Mouse (Mus musculus) adrenal gland, adult 8-10 months (tissue): ENCODE measurements around the gene Luzp2. TPM values are rescaled to one million over a fixed set of nuclear protein-coding genes. Genes with fewer than 3 reads are reported as not detected.

Experiments
- DNase-seq: peaks from one replicate; pipeline ENCODE4 v3.0.0; 2022
- total RNA-seq, 4 experiments: library from RNA; stranded (reverse); gene quantifications; 2 replicates each; pipeline ENCODE4 v1.2.4; 2022

Luzp2 gene
- 1 to 10 TPM; 1.3 to 2.1 (median 1.8) TPM for total RNA-seq

DNA sequence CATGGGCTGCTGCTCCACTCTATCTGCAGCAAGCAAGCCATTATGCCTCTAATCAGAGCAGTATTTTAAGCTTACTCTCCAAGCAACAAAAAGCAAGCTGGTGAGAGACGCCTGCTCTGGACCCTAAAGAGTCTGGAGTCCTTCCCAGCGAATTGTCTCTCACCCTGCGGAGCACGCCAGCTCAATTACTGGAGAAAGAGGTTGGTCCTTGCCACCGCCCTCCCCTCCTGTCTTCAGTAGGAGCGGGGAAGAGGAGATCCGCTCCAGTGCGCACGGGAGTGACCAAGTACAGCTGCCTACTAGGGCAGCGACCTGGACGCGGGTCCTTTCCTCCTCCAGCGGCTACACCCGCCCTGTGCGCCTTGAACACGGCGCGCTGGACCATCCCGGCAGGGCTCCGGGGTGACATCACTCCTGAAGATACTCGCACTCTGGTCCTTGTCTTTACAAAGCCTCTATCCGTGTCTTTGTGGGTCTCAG is at the start of gene Luzp2:
TSS of gene Luzp2 (plus strand) at position 127 of the 480 bp plus-strand sequence.
- no peak for DNase-seq

- no peak for DNase-seq
Observed at GRCm38 (mm10) chr7:54787456-54787855, 47.8 kb upstream of the Luzp2 start.

- no peak for DNase-seq
Observed at GRCm38 (mm10) chr7:54818606-54819005, 16.7 kb upstream of the Luzp2 start.

GRCm38 (mm10) chr7:54828751-54829150 is 6.5 kb upstream of the Luzp2 start:
- no peak for DNase-seq

GRCm38 (mm10) chr7:54835911-54836352 is 634 bp downstream of the Luzp2 start:
- no peak for DNase-seq

DNA sequence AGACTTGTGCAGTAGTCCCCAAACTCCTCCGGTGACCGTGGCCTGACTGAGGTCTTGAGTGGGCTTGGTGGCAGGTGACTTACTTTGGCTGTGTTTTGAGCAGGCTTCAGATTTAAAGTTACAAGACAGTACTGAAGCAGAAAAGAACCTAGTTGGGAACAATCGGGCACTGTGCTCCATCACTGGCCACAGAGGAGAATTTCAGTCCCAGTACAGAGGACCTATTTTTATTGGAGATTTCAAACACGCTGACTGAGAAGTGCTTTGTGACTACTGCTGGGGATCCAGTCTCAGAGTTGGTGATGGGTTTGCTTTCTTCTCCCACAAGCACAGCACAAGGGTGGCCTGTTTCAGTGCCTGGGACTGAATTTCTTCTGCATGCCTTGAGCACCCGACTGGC is 1.1 kb downstream of the Luzp2 start:
- DNase-seq = no peak

DNA sequence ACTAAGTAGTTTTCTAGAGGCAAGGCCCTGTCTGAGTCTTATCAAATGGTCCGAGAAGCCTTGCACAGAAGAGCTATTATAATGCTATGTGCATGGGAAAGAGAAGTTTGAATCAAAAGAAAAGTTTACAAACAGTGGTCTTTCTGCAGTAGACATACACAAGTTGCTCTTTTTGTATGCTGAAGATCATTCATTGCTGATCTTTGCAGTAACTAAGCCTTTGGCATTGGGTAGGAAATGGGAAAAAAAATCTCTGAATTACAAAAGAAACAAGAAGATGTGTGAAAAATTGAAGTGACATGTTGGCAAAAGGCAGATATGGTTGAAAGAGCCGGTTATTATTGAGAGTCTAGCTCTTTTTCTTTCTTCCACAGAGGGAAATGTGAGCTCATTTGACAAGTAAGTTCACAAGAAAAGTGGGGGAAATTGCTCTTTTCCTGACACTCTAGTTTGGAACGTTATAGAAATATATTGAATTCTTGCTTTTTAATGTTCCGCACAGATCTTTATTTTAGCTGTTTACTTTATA is 7.6 kb downstream of the Luzp2 start:
- DNase-seq = no peak

DNA sequence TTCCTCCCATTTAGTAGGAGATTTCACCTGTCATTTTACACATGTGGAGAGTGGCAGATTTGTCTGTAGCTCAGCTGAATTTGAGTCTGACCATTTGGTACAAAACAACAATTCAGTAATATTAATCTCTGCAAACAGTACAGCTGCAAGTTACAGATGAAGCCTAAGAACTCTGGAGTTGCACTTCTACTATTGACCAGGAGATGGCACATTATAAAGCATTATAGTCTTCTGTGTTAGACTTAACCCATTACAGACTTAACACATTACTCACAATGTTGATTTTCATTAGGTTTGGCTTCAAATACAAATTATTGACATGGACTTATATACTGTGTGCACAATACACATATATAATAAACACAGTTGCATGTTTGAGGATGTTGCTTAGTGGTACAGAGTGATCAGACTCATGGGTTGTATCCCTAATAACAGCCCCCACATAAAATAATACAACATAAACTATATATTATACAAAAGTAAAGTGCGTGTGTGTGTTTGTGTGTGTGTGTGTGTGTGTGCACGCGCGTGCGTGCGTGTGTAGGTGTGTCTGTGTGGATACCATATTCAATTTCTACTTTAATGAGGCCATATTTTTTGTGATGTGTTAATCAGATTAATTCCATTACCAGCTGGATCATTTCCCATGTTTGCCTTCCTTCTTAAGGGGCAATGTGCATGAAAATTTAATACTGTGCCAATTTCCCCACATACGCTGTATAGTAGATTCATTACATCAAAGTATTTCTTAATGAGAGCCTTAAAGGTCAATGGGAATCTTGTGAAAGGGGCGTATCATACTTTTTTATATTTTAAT is 10.8 kb downstream of the Luzp2 start:
- DNase-seq = no peak

DNA sequence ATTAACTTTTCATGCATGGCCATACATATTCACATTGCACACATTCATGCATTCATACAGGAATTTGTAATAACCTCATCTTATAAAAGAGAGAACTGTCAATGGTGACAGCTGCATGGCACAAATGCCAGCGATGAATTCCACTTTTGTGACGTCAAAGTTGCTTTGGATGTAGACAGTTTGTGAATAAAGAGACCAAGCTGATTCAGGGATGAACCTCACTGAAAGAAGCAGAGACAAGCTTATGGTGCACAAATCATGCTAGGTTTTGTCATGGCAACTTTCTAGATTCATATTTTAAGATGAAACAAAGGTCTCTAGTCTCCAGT is 11.4 kb downstream of the Luzp2 start:
- DNase-seq = no peak

DNA sequence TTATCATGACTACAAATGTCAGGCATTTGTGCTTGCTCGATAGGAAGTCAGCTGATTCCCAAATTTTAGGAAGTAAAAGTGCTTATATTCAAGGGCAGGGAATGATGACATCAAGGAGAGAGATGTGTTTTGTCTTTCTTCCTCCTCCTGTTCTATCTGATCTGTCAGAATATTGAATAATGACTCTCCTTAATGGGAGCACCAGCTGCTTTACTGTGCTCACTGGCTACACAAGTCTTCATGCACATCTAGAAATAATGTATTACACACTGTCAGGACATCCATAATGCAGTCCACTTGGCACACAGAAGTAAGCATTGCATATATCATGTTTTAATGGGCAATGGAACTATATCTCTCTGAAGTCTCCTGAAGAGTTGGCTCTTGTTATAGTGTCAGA is 17.6 kb downstream of the Luzp2 start:
- DNase-seq = no peak

- no peak for DNase-seq
Observed at GRCm38 (mm10) chr7:54861230-54861856, 26.0 kb downstream of the Luzp2 start.

DNA sequence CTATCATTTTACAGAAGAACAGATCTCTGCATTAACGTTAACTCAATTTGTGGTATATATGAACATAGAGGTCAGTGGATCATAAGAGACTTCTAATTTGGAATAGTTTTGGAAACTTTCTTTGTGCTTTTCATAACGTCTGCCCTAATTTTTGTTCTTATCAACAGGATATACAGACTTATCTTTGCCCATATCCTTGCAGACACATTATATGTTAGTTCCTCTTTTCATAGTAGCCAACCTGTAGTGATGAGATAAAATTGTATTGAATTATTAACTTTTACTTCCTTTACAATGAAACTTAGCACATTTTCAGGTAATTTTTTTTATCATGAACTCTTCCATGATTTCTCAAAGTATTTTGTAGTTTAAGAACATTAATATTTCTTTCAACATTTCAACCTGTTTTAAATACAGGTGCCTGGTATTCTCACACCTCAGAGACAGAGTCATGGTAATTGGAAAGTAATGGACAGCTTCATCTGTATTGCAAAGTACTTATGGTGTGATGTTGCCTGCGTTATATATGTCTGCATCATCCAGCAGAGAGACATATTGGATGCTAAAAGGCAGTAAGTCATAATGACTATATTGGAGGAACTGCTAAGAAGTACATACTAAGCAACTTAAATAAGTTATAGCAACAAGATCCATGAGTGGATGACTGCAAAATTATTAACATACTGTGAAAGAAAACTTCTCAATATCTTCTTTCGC is 43.8 kb downstream of the Luzp2 start:
- DNase-seq = no peak

DNA sequence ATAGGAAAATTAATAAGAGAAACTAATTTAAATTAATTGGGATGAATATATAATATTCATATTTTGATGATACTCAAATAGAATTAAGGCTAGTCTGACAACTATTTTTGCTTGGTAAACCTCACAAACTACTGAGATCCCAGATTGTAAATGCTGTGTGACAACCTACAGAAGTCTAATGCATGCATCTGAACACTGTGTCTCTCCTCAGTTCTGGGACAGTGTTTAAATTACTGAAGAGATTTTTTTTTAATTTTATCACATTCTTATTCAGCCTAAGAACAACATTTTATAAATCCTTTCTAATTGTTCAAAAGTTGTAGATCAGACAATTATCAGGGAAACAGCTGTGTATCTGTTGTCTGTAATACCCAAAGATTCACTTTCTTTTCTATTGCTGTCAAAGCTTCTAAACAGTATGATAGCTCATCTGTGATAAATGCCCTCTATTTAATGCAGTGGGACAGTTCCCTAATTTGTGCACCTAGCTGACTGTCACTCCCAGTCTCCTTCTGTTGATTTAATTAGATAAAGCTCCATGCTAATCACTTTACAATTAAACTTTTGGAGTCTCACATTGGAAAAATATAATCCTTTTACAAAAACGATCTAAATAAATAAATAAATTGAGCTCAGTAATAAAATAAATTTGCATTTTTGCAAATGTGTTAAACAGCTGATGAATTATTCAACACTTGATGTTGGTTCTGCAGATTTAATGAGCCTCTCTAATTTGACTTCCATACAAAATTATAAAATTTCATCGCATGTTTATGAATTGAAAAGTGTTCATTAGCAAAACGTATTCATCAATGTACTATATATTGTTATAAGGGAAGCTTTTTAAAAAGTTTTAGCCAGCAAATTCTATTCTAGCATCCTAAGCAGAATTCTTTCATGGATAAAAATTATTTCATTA is 58.7 kb downstream of the Luzp2 start:
- no peak for DNase-seq

DNA sequence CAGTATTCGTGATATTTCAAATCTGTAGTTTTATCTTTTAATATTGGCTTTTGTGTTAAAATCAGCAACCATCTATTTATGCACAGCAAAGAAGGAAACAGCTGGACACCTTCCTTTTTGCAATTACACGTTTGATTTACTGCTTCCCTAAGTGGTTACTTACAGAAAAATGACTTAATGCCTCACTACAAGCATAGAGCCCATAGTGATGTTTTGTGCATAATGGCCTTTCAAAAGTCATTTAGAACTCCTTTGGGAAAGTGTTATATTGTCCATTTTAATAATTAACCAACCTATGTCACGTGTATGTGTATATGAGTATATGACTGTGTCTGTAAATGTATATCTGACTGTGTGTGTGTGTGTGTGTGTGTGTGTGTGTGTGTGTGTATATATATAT is 63.3 kb downstream of the Luzp2 start:
- DNase-seq = no peak

DNA sequence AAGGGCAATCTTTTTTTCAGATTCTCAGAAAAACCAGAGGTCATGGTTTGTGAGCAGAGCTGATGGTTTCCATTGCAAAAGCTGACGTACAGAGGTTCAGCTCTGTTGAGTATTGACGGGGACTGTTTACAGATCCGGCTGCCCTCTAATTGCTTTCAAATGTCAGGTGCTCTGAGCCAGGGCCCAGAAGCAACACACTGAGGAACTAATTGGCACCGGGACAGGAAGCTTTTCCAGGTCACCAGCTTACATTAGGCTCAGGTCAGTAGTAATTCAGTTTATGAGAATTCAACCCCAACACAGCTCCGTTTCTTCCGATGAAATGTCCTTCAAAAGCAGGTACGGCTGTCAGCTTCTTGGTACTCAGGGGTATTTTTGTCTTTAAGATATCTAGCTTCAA is 74.7 kb downstream of the Luzp2 start:
- DNase-seq = no peak

DNA sequence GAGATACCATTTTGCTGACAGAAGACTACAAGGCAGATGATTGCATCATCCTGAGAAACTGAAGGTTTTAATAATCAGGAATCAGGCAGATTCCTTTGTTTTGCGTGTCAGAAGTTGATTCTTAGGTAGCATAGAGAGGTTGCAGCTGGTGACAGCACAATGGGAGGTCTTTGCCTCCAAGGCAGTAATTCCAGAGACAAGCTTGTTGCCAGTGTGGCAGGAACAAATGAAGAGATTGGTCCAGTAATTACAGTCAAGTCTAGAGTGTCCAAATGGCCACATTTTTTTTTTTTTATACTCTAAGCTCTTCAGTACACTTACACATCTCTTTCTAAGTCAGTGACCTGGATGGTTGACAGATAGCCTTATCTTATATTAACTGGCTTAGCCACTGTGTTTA is 78.7 kb downstream of the Luzp2 start:
- no peak for DNase-seq

- no peak for DNase-seq
Observed at GRCm38 (mm10) chr7:54921991-54922390, 86.7 kb downstream of the Luzp2 start.

DNA sequence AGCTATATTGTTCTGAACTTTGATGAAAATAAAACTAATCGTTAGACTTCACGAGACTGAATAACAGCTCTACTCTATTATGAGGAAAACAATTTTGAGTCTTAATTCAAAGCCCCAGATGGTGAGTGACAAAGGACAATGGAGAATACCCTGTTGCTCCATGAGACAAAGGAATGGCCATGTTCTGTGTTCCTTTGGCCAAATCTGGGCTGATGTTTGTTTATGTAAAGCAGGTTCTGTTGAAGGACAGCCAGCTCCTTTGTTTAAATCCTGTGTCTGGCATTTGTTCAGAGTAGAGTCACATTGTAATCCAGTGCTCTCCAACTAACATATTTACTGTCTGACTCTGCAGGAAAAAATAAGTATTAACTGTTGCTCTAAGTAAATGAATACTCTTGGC is 121.5 kb downstream of the Luzp2 start:
- no peak for DNase-seq

GRCm38 (mm10) chr7:54962678-54963077 is 127.4 kb downstream of the Luzp2 start:
- no peak for DNase-seq

GRCm38 (mm10) chr7:54977372-54977771 is 142.1 kb downstream of the Luzp2 start:
- DNase-seq = no peak

DNA sequence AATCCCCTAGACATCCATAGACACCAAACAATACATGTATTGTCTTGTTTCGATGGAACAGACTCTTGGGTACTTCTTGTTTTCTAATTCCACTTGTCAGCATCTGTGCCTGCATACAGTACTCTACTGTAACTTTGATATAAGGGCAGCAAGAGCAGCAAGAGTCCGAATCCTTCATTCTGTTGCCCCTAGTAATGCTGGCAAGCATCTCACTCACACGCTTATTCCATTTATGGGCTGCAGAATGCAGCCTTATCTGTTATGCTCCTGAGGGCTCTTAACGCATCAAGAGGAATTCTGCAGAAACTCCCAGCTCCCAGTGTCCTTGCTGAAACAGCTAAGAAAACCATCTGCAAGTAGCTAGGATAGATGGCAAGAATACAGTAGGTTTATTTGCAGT is 145.3 kb downstream of the Luzp2 start:
- no peak for DNase-seq

DNA sequence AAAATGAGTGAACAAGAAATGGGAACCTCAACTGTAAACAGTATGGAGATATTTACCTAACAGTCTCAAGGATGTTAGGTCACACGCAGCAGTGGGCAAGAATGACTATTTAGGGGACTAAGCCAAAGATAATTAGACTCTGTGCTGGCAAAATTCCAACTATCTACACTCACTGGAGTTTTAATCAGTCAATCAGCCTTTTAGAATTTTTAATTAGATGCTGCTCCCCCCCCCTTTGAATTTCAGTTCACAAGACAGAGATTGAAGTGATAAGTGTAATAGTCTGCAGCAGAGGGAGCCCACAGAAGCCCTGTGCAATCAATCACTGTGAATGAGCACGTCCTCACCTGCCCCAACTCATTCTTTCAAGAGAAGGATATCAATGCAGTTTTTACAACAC is 165.1 kb downstream of the Luzp2 start:
- no peak for DNase-seq
